Mouse (Mus musculus) embryonic fibroblast, embryonic 13.5 days (primary cell): ENCODE measurements around the gene Ring1.

Source experiments
- CTCF ChIP-seq: IDR thresholded peaks from 2 replicates; pipeline ENCODE4 v1.5.1; 2011; ENCODE audit warnings: mild to moderate bottlenecking, control low read depth, low read length, moderate library complexity, borderline replicate concordance; ENCODE audit not compliant: insufficient read depth
- POLR2A ChIP-seq: IDR thresholded peaks from 2 replicates; pipeline ENCODE4 v1.6.1; 2011; ENCODE audit warnings: low read depth, mild to moderate bottlenecking, control low read depth, low read length, moderate library complexity

- TF ChIP-seq POLR2A (no peak), CTCF (no peak)
These were observed 50.9 kb downstream of the Ring1 start for GRCm38 (mm10) chr17:33973572-33973971.
